Mouse (Mus musculus): Measurements from ENCODE around the gene Gpi1. TPM values are rescaled to one million over a fixed set of nuclear protein-coding genes. Genes with fewer than 3 reads are reported as not detected.

The Gpi1 gene
- total and polyA plus RNA-seq, 3 experiments, result 278 to 693 (median 332) TPM

DNA sequence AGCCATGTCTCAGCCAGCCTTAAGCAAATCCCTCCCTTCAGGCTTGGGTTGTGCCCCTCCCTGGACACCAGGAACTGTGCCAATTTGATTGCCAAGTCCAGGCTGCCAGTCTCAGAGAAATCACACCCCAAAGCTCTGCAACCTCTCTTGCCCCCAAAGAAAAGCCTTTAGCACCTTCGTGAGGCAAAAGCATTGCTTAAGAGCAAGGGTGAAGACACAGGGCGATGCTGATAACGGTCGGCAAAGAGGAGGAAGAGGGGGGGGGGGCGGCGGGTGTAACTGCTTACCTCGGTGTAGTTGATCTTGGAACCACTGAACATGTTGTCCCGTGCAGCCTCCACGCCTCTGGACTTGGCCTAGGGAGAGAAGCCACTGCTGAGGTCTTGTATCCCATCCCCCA lies 1.5 kb downstream of the Gpi1 start:
- Histone ChIP-seq H3K27me3 (replicated peaks) (no peaks in the 10 kb centered on the region), H3K4me2 (ENCODE audit: insufficient read depth, low read depth, poor library complexity, severe bottlenecking) (peak overlapping the region; percentile 30), H3K9ac (ENCODE audit: insufficient read depth, low read depth) (peak overlapping the region; percentile 78; the same call in 1 of the 2 replicates), H3K4me3 (replicated peaks in 1 of 3; ENCODE audit: low read depth in 2 of 3, low read length in 2 of 3, poor library complexity in 1 of 3) (peak overlapping the region; percentile 27 to 87 (median 35)), H3K79me2 (replicated peaks; ENCODE audit: control insufficient read depth, extremely low read depth, insufficient read depth, poor library complexity, severe bottlenecking) (peaks cover 40% of the 10 kb centered on the region), H3K27ac (ENCODE audit: insufficient read depth, low read depth) (no peak overlapping the region), H3K36me3 (replicated peaks in 1 of 2; ENCODE audit: control insufficient read depth in 1 of 2, insufficient read depth in 1 of 2, low read length in 1 of 2) (peaks cover 38 to 50% of the 10 kb centered on the region in 2 experiments), H3K4me1 (ENCODE audit: control insufficient read depth in 1 of 2, insufficient read depth in 2 of 2) (peaks cover 5 to 62% of the 10 kb centered on the region in 2 experiments), H3K9me3 (replicated peaks; ENCODE audit: low read length) (no peaks in the 10 kb centered on the region)
- TF ChIP-seq ELF1 (IDR thresholded peaks at IDR 0.05; ENCODE audit: low read depth, low read length), result no peak
- TF ChIP-seq SMC3 (IDR thresholded peaks at IDR 0.05; ENCODE audit: low read depth, low read length), result no peak
- no peak for TF ChIP-seq PAX5 (IDR thresholded peaks at IDR 0.05; ENCODE audit: low read length)
- no peak for TF ChIP-seq MEF2A (IDR thresholded peaks at IDR 0.05; ENCODE audit: borderline replicate concordance, low read depth, low read length)
- no peak for TF ChIP-seq USF1 (IDR thresholded peaks at IDR 0.05; ENCODE audit: low read depth, low read length)
- TF ChIP-seq IRF4 (IDR thresholded peaks at IDR 0.05; ENCODE audit: low read depth, low read length), result no peak
- no peak for TF ChIP-seq USF2 (conservative IDR thresholded peaks at IDR 0.05; ENCODE audit: low read depth, low read length)
- in situ Hi-C loops (cut with MboI; ENCODE audit: low pct_ligation_motif_present, low pct_unique_long_range_greater_than_20kb, low sequenced_read_pairs), result no loop called here
- no peak for DNase-seq (ENCODE audit: extremely low read depth)
- dilution Hi-C loops (cut with MboI; ENCODE audit: extremely low pct_ligation_motif_present, extremely low pct_unique_long_range_greater_than_20kb, low sequenced_read_pairs), result no loop called here

GRCm38 (mm10) chr7:34226846-34227245 lies 3.3 kb downstream of the Gpi1 start:
- dilution Hi-C loops (cut with MboI; ENCODE audit: extremely low pct_ligation_motif_present, extremely low pct_unique_long_range_greater_than_20kb, low sequenced_read_pairs) (no loop called here), in situ Hi-C loops (cut with MboI; ENCODE audit: low pct_ligation_motif_present, low pct_unique_long_range_greater_than_20kb, low sequenced_read_pairs) (no loop called here)
- H3K79me2 ChIP-seq (replicated peaks; ENCODE audit: control insufficient read depth, extremely low read depth, insufficient read depth, poor library complexity, severe bottlenecking), result peaks cover 40% of the 10 kb centered on the region
- peaks cover 5 to 48% of the 10 kb centered on the region in 2 experiments for H3K4me1 ChIP-seq (ENCODE audit: control insufficient read depth in 1 of 2, insufficient read depth in 2 of 2)
- no peak overlapping the region for H3K9ac ChIP-seq (ENCODE audit: insufficient read depth, low read depth)
- H3K4me2 ChIP-seq (ENCODE audit: insufficient read depth, low read depth, poor library complexity, severe bottlenecking), result no peak overlapping the region
- H3K27me3 ChIP-seq (replicated peaks), result no peaks in the 10 kb centered on the region
- H3K36me3 ChIP-seq (replicated peaks in 1 of 2; ENCODE audit: control insufficient read depth in 1 of 2, insufficient read depth in 1 of 2, low read length in 1 of 2), result peaks cover 55 to 68% of the 10 kb centered on the region in 2 experiments
- H3K9me3 ChIP-seq (replicated peaks; ENCODE audit: low read length), result peaks cover 6% of the 10 kb centered on the region
- H3K4me3 ChIP-seq (replicated peaks in 1 of 3; ENCODE audit: low read depth in 2 of 3, low read length in 2 of 3, poor library complexity in 1 of 3), result no peak overlapping the region
- peak in 1 of 2 experiments; percentile 28; a peak in 2 of 4 replicates for TF ChIP-seq CTCF (conservative IDR thresholded peaks at IDR 0.05 in 1 of 2, IDR thresholded peaks at IDR 0.05 in 1 of 2; ENCODE audit: low read depth in 2 of 2, low read length in 2 of 2)
- no peak for TF ChIP-seq TBP (conservative IDR thresholded peaks at IDR 0.05; ENCODE audit: low read depth, low read length)
- TF ChIP-seq NELFE (IDR thresholded peaks at IDR 0.05; ENCODE audit: low read depth, low read length), result no peak
- no peak for TF ChIP-seq ZNF384 (IDR thresholded peaks at IDR 0.05; ENCODE audit: low read depth, low read length)
- H3K27ac ChIP-seq (ENCODE audit: insufficient read depth, low read depth), result no peak overlapping the region
- DNase-seq (ENCODE audit: extremely low read depth), result no peak

DNA sequence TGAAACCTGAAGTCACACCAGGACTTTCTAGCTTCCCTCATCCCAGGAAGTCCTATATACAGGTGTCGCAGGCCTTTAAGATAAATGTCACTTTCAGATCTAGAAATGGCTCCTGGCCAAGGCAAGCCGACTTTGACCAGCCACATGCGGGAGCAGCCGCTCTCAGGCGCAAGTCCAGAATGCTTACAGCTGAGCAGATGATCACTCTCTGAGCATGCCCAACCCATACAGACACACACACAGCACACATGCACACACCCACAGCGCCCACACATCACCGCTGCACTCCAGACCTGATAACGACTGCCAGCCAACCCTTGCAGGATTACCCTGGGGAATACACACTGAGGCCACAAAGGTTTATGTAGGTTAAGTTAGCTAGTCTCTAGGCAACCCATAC lies 4.0 kb downstream of the Gpi1 start:
- H3K27ac ChIP-seq (ENCODE audit: insufficient read depth, low read depth), result no peak overlapping the region
- no peaks in the 10 kb centered on the region for H3K27me3 ChIP-seq (replicated peaks)
- no peak overlapping the region for H3K9ac ChIP-seq (ENCODE audit: insufficient read depth, low read depth)
- in situ Hi-C loops (cut with MboI; ENCODE audit: low pct_ligation_motif_present, low pct_unique_long_range_greater_than_20kb, low sequenced_read_pairs), result no loop called here
- no peak for DNase-seq (ENCODE audit: extremely low read depth)
- dilution Hi-C loops (cut with MboI; ENCODE audit: extremely low pct_ligation_motif_present, extremely low pct_unique_long_range_greater_than_20kb, low sequenced_read_pairs), result no loop called here
- H3K79me2 ChIP-seq (replicated peaks; ENCODE audit: control insufficient read depth, extremely low read depth, insufficient read depth, poor library complexity, severe bottlenecking), result peaks cover 40% of the 10 kb centered on the region
- peaks cover 61 to 75% of the 10 kb centered on the region in 2 experiments for H3K36me3 ChIP-seq (replicated peaks in 1 of 2; ENCODE audit: control insufficient read depth in 1 of 2, insufficient read depth in 1 of 2, low read length in 1 of 2)
- H3K9me3 ChIP-seq (replicated peaks; ENCODE audit: low read length), result peaks cover 6% of the 10 kb centered on the region
- H3K4me1 ChIP-seq (ENCODE audit: control insufficient read depth in 1 of 2, insufficient read depth in 2 of 2), result peaks cover 5 to 40% of the 10 kb centered on the region in 2 experiments
- no peak overlapping the region for H3K4me2 ChIP-seq (ENCODE audit: insufficient read depth, low read depth, poor library complexity, severe bottlenecking)
- TF ChIP-seq MYC (IDR thresholded peaks at IDR 0.05; ENCODE audit: low read depth, low read length) (no peak), NRF1 (IDR thresholded peaks at IDR 0.05; ENCODE audit: low read depth, low read length) (no peak), ZC3H11A (IDR thresholded peaks at IDR 0.05; ENCODE audit: low read depth, low read length) (no peak), ELF1 (IDR thresholded peaks at IDR 0.05; ENCODE audit: low read depth, low read length) (no peak), JUN (IDR thresholded peaks at IDR 0.05; ENCODE audit: insufficient read depth, low read depth, low read length) (no peak)
- no peak overlapping the region for H3K4me3 ChIP-seq (replicated peaks in 1 of 3; ENCODE audit: low read depth in 2 of 3, low read length in 2 of 3, poor library complexity in 1 of 3)
